Mouse (Mus musculus): ENCODE measurements around the gene Tnpo1.

DNA sequence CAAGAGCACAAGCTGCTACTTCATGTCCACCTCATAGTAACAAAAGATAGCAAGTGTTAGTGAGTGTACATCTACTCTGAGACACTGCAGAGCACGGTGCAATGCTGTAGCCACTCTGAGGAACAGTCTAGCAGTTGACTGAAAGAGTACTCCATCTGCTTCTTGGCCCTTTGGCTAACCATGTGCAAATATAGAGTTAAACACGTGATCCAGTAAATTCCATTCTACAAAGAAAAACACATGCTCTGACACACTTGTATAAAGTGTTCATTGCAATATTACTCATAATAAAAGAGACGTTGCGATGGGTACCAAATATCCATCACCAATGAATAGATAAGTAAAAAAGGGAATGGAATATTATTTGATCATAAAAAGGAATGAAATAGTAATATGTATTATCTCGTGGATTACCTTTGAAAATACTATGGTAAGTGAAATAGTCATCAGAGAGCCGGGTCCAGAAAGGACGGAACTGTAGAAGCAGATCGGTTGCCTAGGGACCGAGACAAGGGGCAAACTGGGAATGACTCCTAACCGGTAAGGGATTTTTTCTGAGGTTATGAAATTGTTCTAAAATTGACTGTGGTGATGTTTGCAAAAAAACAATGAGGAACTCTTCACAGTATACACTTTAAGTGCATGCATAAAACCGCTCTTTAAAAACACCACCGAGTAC lies 112.4 kb downstream of the Tnpo1 start:
- TF ChIP-seq POLR2A (IDR thresholded peaks at IDR 0.05; ENCODE audit: extremely low read depth, insufficient read depth, low read length) (no peak), CTCF (IDR thresholded peaks at IDR 0.05; ENCODE audit: low read depth, low read length) (no peak)

Data from liver, adult 2 months (tissue).